Mouse (Mus musculus): ENCODE measurements around the gene 9130213A22Rik.

9130213A22Rik gene

GRCm38 (mm10) chr11:69107676-69108075 is 14.7 kb downstream of the 9130213A22Rik start:
- intact Hi-C loops (cut with DNase I), result no loop called here

- intact Hi-C loops (cut with DNase I), result no loop called here
These were observed 15.5 kb downstream of the 9130213A22Rik start for GRCm38 (mm10) chr11:69106842-69107241.

- intact Hi-C loops (cut with DNase I), result no loop called here
These were observed 16.1 kb downstream of the 9130213A22Rik start for GRCm38 (mm10) chr11:69106299-69106698.

GRCm38 (mm10) chr11:69105796-69106195 is 16.6 kb downstream of the 9130213A22Rik start:
- intact Hi-C loops (cut with DNase I), result no loop called here

- intact Hi-C loops (cut with DNase I), result no loop called here
These were observed 17.2 kb downstream of the 9130213A22Rik start for GRCm38 (mm10) chr11:69105227-69105626.

- intact Hi-C loops (cut with DNase I), result no loop called here
These were observed 17.9 kb downstream of the 9130213A22Rik start for GRCm38 (mm10) chr11:69104487-69104886.

- intact Hi-C loops (cut with DNase I), result no loop called here
These were observed 18.6 kb downstream of the 9130213A22Rik start for GRCm38 (mm10) chr11:69103531-69104435.

- intact Hi-C loops (cut with DNase I), result no loop called here
These were observed 19.3 kb downstream of the 9130213A22Rik start for GRCm38 (mm10) chr11:69103121-69103520.

- intact Hi-C loops (cut with DNase I), result no loop called here
These were observed 20.0 kb downstream of the 9130213A22Rik start for GRCm38 (mm10) chr11:69102403-69102725.

- intact Hi-C loops (cut with DNase I), result no loop called here
These were observed 20.6 kb downstream of the 9130213A22Rik start for GRCm38 (mm10) chr11:69101604-69102402.

GRCm38 (mm10) chr11:69100639-69101360 is 21.6 kb downstream of the 9130213A22Rik start:
- intact Hi-C loops (cut with DNase I), result no loop called here

GRCm38 (mm10) chr11:69099915-69100345 is 22.5 kb downstream of the 9130213A22Rik start:
- intact Hi-C loops (cut with DNase I), result loop anchor here (10.0 kb wide), 1 partner anchor 315 kb away; the partner anchor contains the start of gene Kdm6b

- intact Hi-C loops (cut with DNase I), result loop anchor here (10.0 kb wide), 1 partner anchor 315 kb away; the partner anchor contains the start of gene Kdm6b
These were observed 23.0 kb downstream of the 9130213A22Rik start for GRCm38 (mm10) chr11:69099177-69099914.

GRCm38 (mm10) chr11:69098762-69099091 is 23.7 kb downstream of the 9130213A22Rik start:
- intact Hi-C loops (cut with DNase I), result loop anchor here (10.0 kb wide), 1 partner anchor 316 kb away; the partner anchor contains the start of gene Kdm6b

GRCm38 (mm10) chr11:69098039-69098761 is 24.2 kb downstream of the 9130213A22Rik start:
- intact Hi-C loops (cut with DNase I), result loop anchor here (10.0 kb wide), 1 partner anchor 317 kb away; the partner anchor contains the start of gene Kdm6b

- intact Hi-C loops (cut with DNase I), result loop anchor here (10.0 kb wide), 1 partner anchor 318 kb away; the partner anchor contains the start of gene Kdm6b
These were observed 25.1 kb downstream of the 9130213A22Rik start for GRCm38 (mm10) chr11:69096987-69097900.

GRCm38 (mm10) chr11:69096360-69096986 is 25.9 kb downstream of the 9130213A22Rik start:
- intact Hi-C loops (cut with DNase I), result loop anchor here (10.0 kb wide), 1 partner anchor 318 kb away; the partner anchor contains the start of gene Kdm6b

Measured in adrenal gland (tissue).